Mouse (Mus musculus) liver, postnatal 0 days (tissue): Measurements from ENCODE around the gene Fbxw2.

ENCODE experiments used
- CTCF ChIP-seq: sonication (generic); IDR thresholded peaks from 2 replicates; pipeline ENCODE4 v1.5.1; 2016; ENCODE audit warnings: antibody characterized with exemption, low read depth
- EP300 ChIP-seq: IDR thresholded peaks from 2 replicates; pipeline ENCODE4 v1.6.1; 2016; ENCODE audit warnings: antibody characterized with exemption, low read depth, mild to moderate bottlenecking

DNA sequence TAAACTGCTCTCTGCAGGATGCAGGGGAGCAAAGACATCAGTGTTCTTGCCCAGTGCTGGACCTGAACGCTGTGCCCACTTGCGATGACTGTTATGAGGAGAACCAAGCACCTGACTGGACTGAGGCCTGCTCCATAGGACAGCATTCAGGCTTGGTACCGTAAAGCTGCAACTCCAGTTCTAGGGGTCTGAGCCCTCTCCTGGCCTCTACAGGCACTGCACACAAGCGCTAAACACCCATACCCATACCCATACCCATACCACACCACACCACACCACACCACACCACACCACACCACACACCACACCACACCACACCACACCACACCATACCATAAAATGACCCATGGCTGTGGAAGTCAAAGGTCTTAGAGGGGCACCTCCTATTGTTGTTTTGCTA is 29.2 kb upstream of the Fbxw2 start:
- no peak for TF ChIP-seq EP300
- peak; percentile 56 for TF ChIP-seq CTCF
